ENCODE assay signal across 24 mouse cellular contexts in the genomic region with DNA sequence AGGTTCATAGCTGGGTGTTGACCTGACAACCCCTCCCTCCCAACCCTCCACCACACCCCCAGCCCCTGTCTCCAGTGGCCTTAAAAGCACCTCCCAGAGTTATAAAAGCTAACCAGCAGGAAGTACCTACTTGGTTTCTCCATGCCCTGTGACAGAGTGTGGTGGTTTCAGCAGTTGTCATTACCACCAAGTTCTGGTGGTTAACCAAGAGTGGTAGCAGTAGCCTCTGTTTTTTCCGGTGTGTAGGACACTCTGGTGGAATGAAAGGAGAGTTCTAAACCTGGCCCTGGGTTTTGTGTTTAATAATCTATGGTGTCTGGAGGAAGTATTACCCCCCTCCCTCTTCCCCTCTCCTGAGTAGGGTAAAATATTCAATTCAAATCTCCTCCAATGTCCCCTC. TPM values are rescaled to one million over a fixed set of nuclear protein-coding genes. Genes with fewer than 3 reads are reported as not detected.
DNase-seq lines count a peak whose midpoint lies in the region; ATAC-seq lines count a peak whose summit lies in the region.
"Had no signal": no experiment of that assay in that cellular context is flagged by ENCODE, and none has a peak within 500 bp of the region (broad histone marks: within the 10 kb centered on the region; RNA-seq: fewer than 3 reads in every experiment).

No protein-coding gene starts in this region.

- no peak overlapping the region for H3K4me2 ChIP-seq in forebrain, embryonic 15.5 days (replicated peaks)
- H3K4me2 ChIP-seq in intestine, embryonic 15.5 days (replicated peaks), result no peak overlapping the region
- H3K4me2 ChIP-seq: embryonic facial prominence, embryonic 12.5 days; forebrain, embryonic 13.5 days had no signal

- 0 out of 2 replicates have a peak, but pooled peaks have one; percentile 36 for ATAC-seq in common myeloid progenitor, adult 5-6 weeks (replicated peaks; ENCODE audit: low read depth, poor library complexity, severe bottlenecking)
- ATAC-seq in forebrain, embryonic 15.5 days (replicated peaks), result no peak
- no peak for ATAC-seq in intestine, embryonic 15.5 days
- ATAC-seq: activated CD4-positive, CD25-positive, alpha-beta regulatory T cell, adult 4 months; forebrain, embryonic 13.5 days; forebrain, embryonic 16.5 days; Patski had no signal

- DNase-seq in 416B (ENCODE audit: low read depth), result peak; percentile 93
- DNase-seq in CD4-positive helper T cell, adult 2 months (ENCODE audit: low read depth, low spot score), result peak; percentile 38
- DNase-seq in induced T-regulatory cell, adult 2 months (ENCODE audit: low read depth), result peak; percentile 34
- no peak for DNase-seq in cerebellum, postnatal 4 days (ENCODE audit: low spot score in 2 of 2)
- DNase-seq in layer of hippocampus, adult 18-20 months (ENCODE audit: low spot score in 2 of 2), result no peak
- DNase-seq: adrenal gland, adult 8-10 months; adrenal gland, postnatal 14 days; adrenal gland, postnatal 36 days; B cell, adult 2 months; cerebellum, adult 11-12 months; cerebellum, adult 2 months; cerebellum, adult 9-10 months; cerebellum, postnatal 10 days; cerebellum, postnatal 25 days had no signal

- H3K27me3 ChIP-seq in forebrain, embryonic 15.5 days, result no peaks in the 10 kb centered on the region
- H3K27me3 ChIP-seq in intestine, embryonic 15.5 days (replicated peaks), result no peaks in the 10 kb centered on the region
- H3K27me3 ChIP-seq: embryonic facial prominence, embryonic 12.5 days; forebrain, embryonic 13.5 days; Patski had no signal

- no peak overlapping the region for H3K27ac ChIP-seq in forebrain, embryonic 15.5 days (replicated peaks)
- H3K27ac ChIP-seq in intestine, embryonic 15.5 days, result no peak overlapping the region
- H3K27ac ChIP-seq: embryonic facial prominence, embryonic 10.5 days; embryonic facial prominence, embryonic 12.5 days; forebrain, embryonic 13.5 days had no signal

- 0 out of 2 replicates have a peak, but pooled peaks cover 5% of the 10 kb centered on the region for H3K9me3 ChIP-seq in forebrain, embryonic 15.5 days
- no peaks in the 10 kb centered on the region for H3K9me3 ChIP-seq in intestine, embryonic 15.5 days
- H3K9me3 ChIP-seq: G1E had no signal

- H3K36me3 ChIP-seq in forebrain, embryonic 15.5 days, result peaks cover 7% of the 10 kb centered on the region; the same call in 1 of the 2 replicates
- peaks cover 5% of the 10 kb centered on the region for H3K36me3 ChIP-seq in intestine, embryonic 15.5 days

- 96% methylated on average over 1 of the region's 1 CpGs for WGBS in forebrain, embryonic 15.5 days
- WGBS in intestine, embryonic 15.5 days, result 86% methylated on average over 1 of the region's 1 CpGs

- peaks cover 6% of the 10 kb centered on the region; the same call in 1 of the 2 replicates for H3K4me1 ChIP-seq in forebrain, embryonic 15.5 days
- H3K4me1 ChIP-seq in intestine, embryonic 15.5 days (replicated peaks), result no peaks in the 10 kb centered on the region
- H3K4me1 ChIP-seq: embryonic facial prominence, embryonic 10.5 days; embryonic facial prominence, embryonic 12.5 days had no signal

- H3K9ac ChIP-seq in forebrain, embryonic 15.5 days (replicated peaks), result no peak overlapping the region
- no peak overlapping the region for H3K9ac ChIP-seq in intestine, embryonic 15.5 days
- H3K9ac ChIP-seq: embryonic facial prominence, embryonic 12.5 days; forebrain, embryonic 13.5 days had no signal

- no peak overlapping the region for H3K4me3 ChIP-seq in forebrain, embryonic 15.5 days
- H3K4me3 ChIP-seq in intestine, embryonic 15.5 days (replicated peaks), result no peak overlapping the region
- H3K4me3 ChIP-seq: embryonic facial prominence, embryonic 10.5 days; embryonic facial prominence, embryonic 12.5 days; forebrain, embryonic 13.5 days had no signal

RNA-seq across cellular contexts. Expression of gene Dctd, which starts 24.1 kb away (rescaled TPM):
- total RNA-seq in common myeloid progenitor, adult 5-6 weeks (2017), result 60.0 and 72.9 TPM in 2 replicates
- polyA plus RNA-seq in forebrain, embryonic 15.5 days (2015; fragmentation: Nextera tagmentation; extraction: Ambion mirVana), result 13.1 and 14.4 TPM in 2 replicates
- 1 to 10 TPM; 6.3 to 6.9 TPM for total RNA-seq in layer of hippocampus, adult 18-20 months (2021)
- polyA plus RNA-seq in intestine, embryonic 15.5 days (2015; fragmentation: Nextera tagmentation; extraction: Ambion mirVana), result 31.4 and 33.2 TPM in 2 replicates

Comparison
In these comparisons a context has a peak if more than half of its experiments do, and no peak if none do; other contexts are left out.
1. DNase-seq: peak in 416B (single experiment), CD4-positive helper T cell, adult 2 months (single experiment) and induced T-regulatory cell, adult 2 months (single experiment); none in cerebellum, postnatal 4 days (0 of 2) and layer of hippocampus, adult 18-20 months (0 of 2).